Mouse (Mus musculus) thymus, adult 2 months (tissue): ENCODE results near the gene Pigyl.

Experiments used
- CTCF ChIP-seq: fragments of 200-500 bp; IDR thresholded peaks from 2 replicates; pipeline ENCODE4 v1.5.1; 2012; ENCODE audit warnings: mild to moderate bottlenecking, control low read depth, low read length, moderate library complexity, borderline replicate concordance; ENCODE audit not compliant: control insufficient read depth, poor library complexity, insufficient read depth; ENCODE audit errors: extremely low read depth
- POLR2A ChIP-seq: fragments of 200-500 bp; IDR thresholded peaks from 2 replicates; pipeline ENCODE4 v1.6.1; 2012; ENCODE audit warnings: mild to moderate bottlenecking, low read length, control low read depth, moderate library complexity; ENCODE audit not compliant: control insufficient read depth, poor library complexity, insufficient read depth; ENCODE audit errors: extremely low read depth

DNA sequence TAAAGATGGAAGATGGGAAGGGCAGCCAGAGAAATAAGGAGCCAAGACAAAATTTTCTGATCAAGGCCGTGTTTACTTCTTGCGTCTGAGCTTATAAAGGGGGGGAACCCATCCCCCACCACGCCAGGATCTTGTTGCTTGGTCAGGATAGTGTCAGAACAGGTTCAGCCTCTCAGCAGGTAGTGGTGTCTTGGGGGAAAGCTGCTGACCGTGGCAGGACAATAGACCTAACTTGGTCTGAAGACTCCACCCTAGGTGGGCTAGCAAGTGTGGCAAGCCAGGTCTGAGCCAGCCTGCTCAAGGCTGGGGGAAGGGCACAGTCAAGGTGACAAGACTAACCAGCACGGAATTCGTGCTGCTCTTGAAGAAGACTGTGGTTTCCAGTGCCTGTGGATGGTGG is 4.7 kb downstream of the Pigyl start:
- TF ChIP-seq CTCF (no peak), POLR2A (no peak)
